Mouse (Mus musculus): ENCODE measurements around the gene Ruvbl1.
A peak's percentile ranks its signal among the peaks of the same experiment; 100 is the strongest.

Gene Ruvbl1

DNA sequence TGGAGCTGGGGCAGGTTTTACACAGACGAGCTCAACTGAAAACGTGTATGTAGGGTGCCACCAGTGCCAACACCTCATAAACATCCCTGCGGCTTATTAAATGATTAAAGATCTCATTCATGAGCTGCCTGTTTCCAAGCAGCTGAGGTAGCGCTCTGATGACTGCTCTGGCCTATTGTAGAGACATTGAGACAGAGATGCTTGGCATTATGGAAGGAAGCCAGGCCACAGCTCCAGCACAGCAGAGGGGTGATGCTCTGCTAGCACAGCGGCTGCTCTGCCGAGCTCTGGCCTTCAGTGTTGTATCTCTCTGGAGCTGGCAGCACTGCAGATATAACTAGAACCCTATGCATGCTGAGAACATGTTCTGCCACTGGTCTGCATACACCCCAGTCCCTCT, 28.5 kb downstream of the Ruvbl1 start:
- DNase-seq (ENCODE audit: low spot score) = no peak

- no peak for DNase-seq (ENCODE audit: low spot score)
These were observed 34.5 kb downstream of the Ruvbl1 start for GRCm38 (mm10) chr6:88499481-88500404.

GRCm38 (mm10) chr6:88500405-88500767, 35.2 kb downstream of the Ruvbl1 start:
- DNase-seq (ENCODE audit: low spot score) = no peak

- no peak for DNase-seq (ENCODE audit: low spot score)
These were observed 37.1 kb downstream of the Ruvbl1 start for GRCm38 (mm10) chr6:88502030-88502970.

GRCm38 (mm10) chr6:88503044-88503443, 37.8 kb downstream of the Ruvbl1 start:
- no peak for DNase-seq (ENCODE audit: low spot score)

DNA sequence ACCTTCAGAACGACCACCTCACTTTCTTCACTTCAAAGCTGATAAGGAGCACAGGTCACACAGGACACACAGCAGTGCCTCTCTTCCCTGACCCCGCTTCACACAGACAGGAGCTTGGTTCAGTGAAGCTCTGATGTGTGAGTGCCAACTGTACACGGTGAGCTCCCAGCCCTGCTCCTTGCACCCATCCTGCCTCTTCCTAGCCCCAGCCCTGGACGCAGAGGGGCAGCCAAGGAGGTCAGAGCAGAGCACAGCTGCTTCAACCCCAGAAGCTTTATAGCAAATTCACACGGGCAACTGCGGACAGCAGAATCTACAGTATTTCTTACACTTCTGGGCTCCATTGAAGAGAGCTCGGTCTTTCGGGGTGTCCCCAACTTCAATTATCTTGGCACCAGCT, 48.8 kb downstream of the Ruvbl1 start:
- DNase-seq (ENCODE audit: low spot score) = no peak

GRCm38 (mm10) chr6:88514546-88514945, 49.3 kb downstream of the Ruvbl1 start:
- no peak for DNase-seq (ENCODE audit: low spot score)

GRCm38 (mm10) chr6:88515971-88516370, 50.8 kb downstream of the Ruvbl1 start:
- DNase-seq (ENCODE audit: low spot score) = no peak

GRCm38 (mm10) chr6:88516667-88517066, 51.5 kb downstream of the Ruvbl1 start:
- DNase-seq (ENCODE audit: low spot score) = no peak

- no peak for DNase-seq (ENCODE audit: low spot score)
These were observed 52.6 kb downstream of the Ruvbl1 start for GRCm38 (mm10) chr6:88517701-88518403.

DNA sequence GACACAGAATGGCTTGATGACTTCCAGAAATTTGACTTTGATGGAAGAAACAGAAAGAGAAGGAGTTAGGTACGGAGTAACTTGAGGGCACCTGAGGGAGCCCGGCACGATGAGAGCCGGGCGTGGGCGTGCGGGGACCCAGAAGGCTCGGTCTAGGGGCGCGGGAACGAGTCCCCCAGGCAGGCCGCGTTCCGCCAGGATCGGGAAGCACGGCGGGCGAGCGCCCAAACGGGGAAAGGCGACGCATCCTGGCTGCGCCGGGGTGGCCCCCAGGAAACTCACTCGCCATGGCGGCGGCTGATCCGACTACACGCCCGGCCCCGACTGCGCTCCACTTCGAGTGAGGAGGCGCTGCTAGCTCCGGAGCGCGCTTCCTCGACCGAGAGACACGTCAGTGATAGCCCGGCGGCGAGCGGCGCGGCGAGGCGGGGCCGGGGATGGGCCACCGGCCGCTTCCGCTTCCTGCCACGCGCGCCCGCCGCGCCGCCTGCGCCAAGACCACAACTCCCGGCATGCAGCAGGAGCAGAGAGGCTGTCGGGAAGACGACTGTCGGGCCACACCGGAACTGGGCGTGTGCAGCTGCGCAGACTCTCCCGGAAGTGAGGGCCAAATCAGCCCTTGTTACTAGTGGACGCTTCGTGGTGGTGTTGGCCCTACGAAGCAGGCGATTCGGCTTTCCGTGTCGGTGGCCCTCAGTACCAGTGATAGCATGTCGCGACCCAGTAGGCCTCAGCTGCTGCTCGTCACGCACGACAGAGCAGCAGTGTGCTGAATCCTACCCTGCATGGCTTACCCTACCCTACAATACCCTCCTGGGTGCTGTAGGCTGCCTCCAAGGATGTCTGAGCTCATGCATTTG, 53.4 kb downstream of the Ruvbl1 start, which contains the start of gene Sec61a1:
Gene Sec61a1 (minus strand): TSS at position 502 of the 860 bp plus-strand sequence.
- peak; percentile 77 for DNase-seq (ENCODE audit: low spot score)

DNA sequence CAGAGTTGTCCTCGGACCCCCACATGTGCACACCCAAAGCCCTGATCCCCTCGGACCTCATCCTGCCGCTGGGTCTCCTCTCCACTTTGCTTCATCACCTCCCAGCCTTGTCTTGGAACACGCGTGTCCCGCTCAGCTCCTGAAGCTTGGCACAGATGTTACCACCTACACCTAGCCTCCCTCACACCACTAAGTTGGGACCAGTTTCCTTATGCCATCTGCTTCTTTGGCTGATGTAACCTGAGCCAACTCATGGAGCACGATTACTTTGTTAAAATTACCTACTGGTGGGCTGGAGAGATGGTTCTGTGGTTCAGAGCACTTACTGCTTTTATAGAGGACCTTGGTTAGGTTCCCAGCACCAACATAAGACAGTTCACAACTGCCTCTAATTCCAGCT, 56.6 kb downstream of the Ruvbl1 start:
- DNase-seq (ENCODE audit: low spot score) = no peak

GRCm38 (mm10) chr6:88522606-88523005, 57.4 kb downstream of the Ruvbl1 start:
- DNase-seq (ENCODE audit: low spot score) = no peak

GRCm38 (mm10) chr6:88523043-88523442, 57.8 kb downstream of the Ruvbl1 start:
- DNase-seq (ENCODE audit: low spot score) = no peak

DNA sequence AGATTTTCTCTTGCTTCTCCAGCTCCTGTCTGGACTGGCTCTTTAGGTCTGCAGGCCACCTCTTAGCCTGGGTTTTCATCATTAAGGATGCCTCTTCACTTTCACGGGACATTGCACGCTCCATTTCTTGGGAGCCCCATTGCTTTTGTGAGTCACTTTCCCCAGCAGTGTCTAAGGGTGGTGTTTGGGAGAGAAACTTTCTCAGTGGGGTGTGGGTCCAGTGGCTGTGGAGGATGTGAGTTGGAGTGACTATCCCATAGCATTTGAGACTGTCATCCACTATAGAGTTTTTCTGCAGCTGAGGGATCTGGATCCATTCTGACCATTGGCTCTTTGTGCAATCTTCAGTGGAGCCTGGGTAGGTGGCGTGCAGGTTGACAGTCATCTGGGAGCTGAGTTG, 58.2 kb downstream of the Ruvbl1 start:
- DNase-seq (ENCODE audit: low spot score) = no peak

DNA sequence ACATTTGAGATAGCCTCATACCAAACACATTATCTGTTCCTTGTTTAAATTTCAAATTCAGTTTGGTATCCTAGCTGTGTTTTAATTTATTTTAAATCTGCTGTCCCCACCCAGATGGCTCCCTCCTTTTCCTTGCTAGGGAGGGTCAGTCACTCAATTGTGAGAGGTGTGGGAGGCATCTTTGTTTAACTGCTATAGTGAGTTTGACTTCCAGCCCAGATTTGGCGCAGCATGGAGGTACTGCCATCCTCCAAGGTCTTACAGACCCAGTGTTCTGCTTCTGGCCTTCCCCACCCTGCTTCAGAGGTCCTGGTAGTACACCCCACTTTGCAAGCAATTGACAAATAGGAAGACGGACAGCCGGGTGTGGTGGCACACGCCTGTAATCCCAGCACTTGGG, 58.8 kb downstream of the Ruvbl1 start:
- DNase-seq (ENCODE audit: low spot score) = no peak

GRCm38 (mm10) chr6:88530306-88530705, 65.1 kb downstream of the Ruvbl1 start:
- no peak for DNase-seq (ENCODE audit: low spot score)

DNA sequence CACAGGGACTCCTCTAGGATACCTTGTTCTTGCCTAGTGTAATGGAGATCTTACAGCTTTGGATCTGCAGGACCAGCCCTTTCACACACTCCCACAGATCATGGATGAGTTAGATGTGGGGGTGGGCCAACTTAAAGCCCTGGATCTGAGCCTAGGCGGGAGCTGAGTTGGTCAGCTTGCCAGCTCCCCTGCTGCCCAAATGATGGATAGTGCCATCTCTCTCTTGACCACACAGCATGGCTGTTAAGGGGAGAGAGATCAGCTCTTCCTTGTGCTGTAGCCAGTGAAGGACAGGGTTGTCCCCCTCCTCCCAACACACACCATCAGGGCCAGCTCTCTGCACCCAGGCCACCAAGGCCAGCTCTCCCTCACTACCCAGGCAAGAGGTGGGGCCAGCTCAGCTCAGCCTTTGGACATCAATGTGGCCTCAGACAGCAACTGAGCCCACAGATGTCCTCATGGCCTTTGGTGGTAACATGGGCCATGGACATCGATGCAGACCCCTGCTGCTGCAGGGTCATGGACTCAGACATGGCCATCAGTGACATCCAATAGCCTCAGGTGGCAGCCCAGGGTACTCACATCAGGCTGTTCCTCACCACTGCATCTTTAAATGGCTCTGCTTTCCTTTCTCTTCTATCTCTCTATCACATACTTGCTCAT, 75.0 kb downstream of the Ruvbl1 start:
- DNase-seq (ENCODE audit: low spot score) = no peak

- no peak for DNase-seq (ENCODE audit: low spot score)
These were observed 79.0 kb downstream of the Ruvbl1 start for GRCm38 (mm10) chr6:88544241-88544640.

GRCm38 (mm10) chr6:88544644-88545396, 79.6 kb downstream of the Ruvbl1 start:
- no peak for DNase-seq (ENCODE audit: low spot score)

Data from layer of hippocampus, adult 9-10 months (tissue).